ENCODE assay signal across 25 mouse cellular contexts in genomic region chr7:57597341-57597740, GRCm38 (mm10).
DNase-seq lines count a peak whose midpoint lies in the region; TF ChIP-seq lines count a peak whose summit lies in the region.
"Had no signal": no experiment of that assay in that cellular context is flagged by ENCODE, and none has a peak within 500 bp of the region (broad histone marks: within the 10 kb centered on the region; RNA-seq: fewer than 3 reads in every experiment).

No protein-coding gene starts in this region.

- H3K27me3 ChIP-seq in cerebellum, adult 2 months (ENCODE audit: control insufficient read depth, insufficient read depth, low read length) = no peaks in the 10 kb centered on the region
- no peaks in the 10 kb centered on the region for H3K27me3 ChIP-seq in kidney, adult 2 months (replicated peaks; ENCODE audit: control insufficient read depth, insufficient read depth, low read length)
- H3K27me3 ChIP-seq: midbrain, embryonic 13.5 days; Patski had no signal

- WGBS in cerebellum, adult 2 months = 30% methylated on average over 5 of the region's 5 CpGs
- WGBS in kidney, adult 2 months = 58% methylated on average over 5 of the region's 5 CpGs

- no peak for TF ChIP-seq CTCF in cerebellum, adult 2 months (IDR thresholded peaks at IDR 0.05; ENCODE audit: borderline replicate concordance, insufficient read depth, low read depth, low read length)
- no peak for TF ChIP-seq CTCF in left cerebral cortex, adult 2 months (IDR thresholded peaks at IDR 0.05)
- TF ChIP-seq CTCF in kidney, adult 2 months (conservative IDR thresholded peaks at IDR 0.05; ENCODE audit: insufficient read depth, insufficient read length, low read depth, low read length) = no peak

- peaks cover 13% of the 10 kb centered on the region; the same call in 1 of the 2 replicates for H3K4me1 ChIP-seq in cerebellum, adult 2 months (ENCODE audit: control insufficient read depth, insufficient read depth, low read length)
- H3K4me1 ChIP-seq in kidney, adult 2 months (ENCODE audit: control insufficient read depth, insufficient read depth, low read length) = no peaks in the 10 kb centered on the region
- H3K4me1 ChIP-seq: stomach, embryonic 15.5 days had no signal

- H3K27ac ChIP-seq in cerebellum, adult 2 months (ENCODE audit: insufficient read depth, low read length) = no peak overlapping the region
- H3K27ac ChIP-seq in left cerebral cortex, adult 2 months = peak overlapping the region; percentile 32
- no peak overlapping the region for H3K27ac ChIP-seq in kidney, adult 2 months (ENCODE audit: insufficient read depth, low read depth, low read length)
- H3K27ac ChIP-seq: forebrain, embryonic 13.5 days; hindbrain, embryonic 10.5 days; liver, embryonic 14.5 days; macrophage; midbrain, embryonic 13.5 days; stomach, embryonic 15.5 days had no signal

- H3K36me3 ChIP-seq in kidney, adult 2 months (ENCODE audit: control insufficient read depth, insufficient read depth, low read length) = no peaks in the 10 kb centered on the region
- H3K36me3 ChIP-seq: G1E; hindbrain, embryonic 10.5 days; midbrain, embryonic 13.5 days; stomach, embryonic 15.5 days had no signal

- H3K4me3 ChIP-seq in cerebellum, adult 2 months (replicated peaks; ENCODE audit: insufficient read depth, low read depth, low read length) = no peak overlapping the region
- H3K4me3 ChIP-seq in left cerebral cortex, adult 2 months = no peak overlapping the region
- no peak overlapping the region for H3K4me3 ChIP-seq in kidney, adult 2 months (ENCODE audit: insufficient read depth, low read depth, low read length)
- H3K4me3 ChIP-seq: forebrain, embryonic 13.5 days; hindbrain, embryonic 10.5 days; midbrain, embryonic 13.5 days; stomach, embryonic 15.5 days had no signal

- no peak for TF ChIP-seq POLR2A in cerebellum, adult 2 months (IDR thresholded peaks at IDR 0.05; ENCODE audit: borderline replicate concordance, insufficient read depth, low read length)
- no peak for TF ChIP-seq POLR2A in kidney, adult 2 months (IDR thresholded peaks at IDR 0.05; ENCODE audit: low read depth, low read length)

- intact Hi-C loops in left cerebral cortex, adult 2 months (cut with DNase I) = loop anchor here (10.0 kb wide), 2 partner anchors 47 to 197 kb away; no protein-coding TSS in a partner anchor

- peak; percentile 31 to 41 for DNase-seq in cerebellum, adult 2 months
- no peak for DNase-seq in cerebellum, adult 11-12 months
- DNase-seq in left cerebral cortex, adult 2 months (ENCODE audit: extremely low spot score in 1 of 2, low spot score in 2 of 2) = peak in 1 of 2 experiments; percentile 23
- no peak for DNase-seq in left cerebral cortex, adult 9 months (ENCODE audit: low spot score in 2 of 2)
- peak; percentile 75 for DNase-seq in brain, adult 2 months (ENCODE audit: low read depth, low spot score)
- DNase-seq in telencephalon, adult 2 months (ENCODE audit: low read depth, low spot score) = peak; percentile 24
- DNase-seq in kidney, adult 2 months = no peak
- DNase-seq: adrenal gland, postnatal 10 days; cerebellum, adult 11 months; cerebellum, postnatal 10 days; heart, postnatal 14 days; kidney, postnatal 25 days; layer of hippocampus, postnatal 36 days; liver; lung, adult 2 months; lung, postnatal 10 days; thymus, postnatal 14 days had no signal

Comparison
In these comparisons a context has a peak if more than half of its experiments do, and no peak if none do; other contexts are left out.
1. DNase-seq: peak in cerebellum, adult 2 months (2 of 2), brain, adult 2 months (single experiment) and telencephalon, adult 2 months (single experiment); none in cerebellum, adult 11-12 months (single experiment), left cerebral cortex, adult 9 months (0 of 2) and kidney, adult 2 months (single experiment).